Mouse (Mus musculus) ES-CJ7 (cell line): Measurements from ENCODE around the gene Atad5.
A peak's percentile ranks its signal among the peaks of the same experiment; 100 is the strongest.
"Not testable (repeated sequence)": the region's sequence is repeated elsewhere in the genome, so short reads cannot be mapped to it uniquely, and the experiment has no call there.

Experiments used
- DNase-seq: peaks from one replicate; pipeline ENCODE4 v3.0.0; 2011; ENCODE audit warnings: low read depth, low spot score

Atad5 gene

GRCm38 (mm10) chr11:80088917-80089816 lies at the start of gene Atad5:
Gene Atad5 (plus strand): TSS chr11:80089400.
- DNase-seq = peak; percentile 90

DNA sequence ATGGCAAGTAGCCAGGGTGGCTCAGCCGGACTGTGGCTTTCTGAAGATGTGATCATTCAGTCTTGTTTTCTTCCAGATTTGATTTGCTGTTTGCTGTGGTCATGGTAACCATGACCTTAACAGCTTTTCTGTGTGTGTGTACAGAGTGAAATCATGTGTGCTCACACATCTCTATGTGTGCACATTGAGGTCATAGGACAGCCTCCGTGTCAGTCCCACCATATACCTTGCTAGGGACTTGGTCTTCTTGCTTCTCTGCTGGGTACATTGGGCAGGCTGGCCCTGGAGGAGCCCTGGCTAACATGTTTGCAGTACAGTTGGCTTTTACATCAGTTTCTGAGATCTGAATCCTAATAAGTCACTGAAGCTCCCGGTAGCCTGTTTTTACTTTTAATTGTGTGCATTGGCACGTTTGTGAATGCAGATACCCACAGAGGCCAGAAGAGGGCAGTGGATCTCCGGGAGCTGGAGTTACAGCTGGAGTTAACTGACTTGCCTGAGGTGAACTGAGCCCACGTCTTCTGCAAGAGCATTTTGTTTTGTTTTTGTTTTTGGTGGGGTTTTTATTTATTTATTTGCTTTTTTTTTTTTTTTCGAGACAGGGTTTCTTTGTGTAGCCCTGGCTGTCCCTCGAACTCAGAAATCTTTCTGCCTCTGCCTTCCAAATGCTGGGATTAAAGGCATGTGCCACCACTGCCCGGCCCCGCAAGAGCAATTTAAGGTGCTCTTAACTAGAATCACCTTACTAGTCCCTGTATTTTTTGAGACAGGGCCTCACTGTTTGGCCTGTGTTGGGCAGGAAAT lies 46.4 kb upstream of the Atad5 start:
- peak; percentile 66 for DNase-seq

DNA sequence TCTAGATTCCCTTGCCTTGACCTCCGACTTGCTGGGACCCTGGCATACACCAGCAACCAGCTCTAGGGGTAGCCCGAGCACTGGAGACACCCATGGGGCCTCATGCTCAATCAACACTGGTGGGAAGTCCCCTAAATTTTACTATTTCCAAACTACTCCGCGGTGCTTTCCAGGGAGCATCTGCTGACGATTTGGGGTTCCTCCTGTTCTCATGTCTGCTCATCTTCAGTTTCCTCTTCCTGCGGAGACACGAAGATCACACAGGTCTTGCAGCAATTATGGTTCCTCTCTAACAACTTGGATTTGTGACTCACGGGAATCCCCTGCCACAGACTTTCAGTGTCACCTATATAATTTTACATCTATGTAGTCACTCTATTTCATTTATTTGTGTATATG lies 45.8 kb upstream of the Atad5 start:
- DNase-seq = no peak

DNA sequence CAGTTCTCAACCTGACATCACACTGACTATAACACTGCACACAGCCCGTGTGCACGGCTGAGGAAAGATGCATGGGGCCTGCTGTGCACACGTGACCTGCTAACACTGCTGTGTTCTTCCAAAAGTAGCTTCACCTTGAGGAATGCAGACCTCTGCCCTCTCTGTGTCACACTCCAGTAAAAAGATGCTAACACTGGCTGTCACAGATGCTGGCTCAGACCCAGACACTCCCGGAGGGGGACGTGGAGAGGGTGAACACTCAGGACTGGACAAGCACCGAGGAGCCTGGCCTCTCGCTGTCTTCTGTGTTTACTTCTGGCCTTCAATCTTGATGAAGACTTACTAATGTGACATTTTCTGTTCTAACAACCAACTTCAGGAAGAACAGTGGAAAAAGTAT lies 42.3 kb upstream of the Atad5 start:
- no peak for DNase-seq

GRCm38 (mm10) chr11:80050088-80050487 lies 39.1 kb upstream of the Atad5 start:
- no peak for DNase-seq

DNA sequence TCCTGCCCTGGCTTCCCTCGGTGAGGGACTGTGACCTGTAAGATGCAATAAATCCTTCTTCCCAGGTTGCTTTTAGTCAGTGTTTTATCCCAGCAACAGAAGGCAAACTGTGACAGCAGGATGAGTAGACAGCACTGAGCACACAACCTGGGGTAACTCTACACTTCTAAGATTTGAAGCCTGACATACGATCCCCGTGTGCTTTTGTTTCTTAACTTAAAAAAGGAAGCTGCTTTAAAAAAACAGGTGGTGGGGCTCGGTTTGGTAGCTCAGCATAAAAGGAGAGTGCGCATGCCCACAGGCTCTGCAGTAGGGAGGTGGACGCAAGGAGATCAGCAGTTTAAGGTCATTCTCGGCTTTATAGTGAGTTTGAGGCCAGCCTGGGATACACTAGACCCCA lies 36.7 kb upstream of the Atad5 start:
- no peak for DNase-seq

GRCm38 (mm10) chr11:80053171-80053570 lies 36.0 kb upstream of the Atad5 start:
- DNase-seq = no peak

DNA sequence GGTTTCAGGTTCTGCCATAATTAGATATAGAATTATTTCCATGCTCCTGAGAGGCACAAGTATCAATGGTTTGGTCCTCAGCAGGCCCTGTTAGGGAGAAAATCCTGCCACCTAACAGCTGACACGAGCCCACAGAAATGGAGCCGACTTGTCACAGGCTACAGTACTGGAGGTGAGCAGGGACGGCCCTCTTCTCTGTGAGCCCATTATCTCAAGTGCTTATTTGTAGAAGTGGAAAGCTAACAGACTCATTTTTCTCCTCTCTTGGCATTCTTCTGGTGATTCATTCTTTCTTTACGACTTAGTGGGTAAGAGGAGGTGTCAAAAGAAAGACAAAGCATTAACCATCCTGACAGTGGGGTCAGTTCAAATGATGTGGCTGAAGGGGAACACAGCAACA lies 34.5 kb upstream of the Atad5 start:
- no peak for DNase-seq

- no peak for DNase-seq
Observed at GRCm38 (mm10) chr11:80056141-80056540, 33.1 kb upstream of the Atad5 start.

DNA sequence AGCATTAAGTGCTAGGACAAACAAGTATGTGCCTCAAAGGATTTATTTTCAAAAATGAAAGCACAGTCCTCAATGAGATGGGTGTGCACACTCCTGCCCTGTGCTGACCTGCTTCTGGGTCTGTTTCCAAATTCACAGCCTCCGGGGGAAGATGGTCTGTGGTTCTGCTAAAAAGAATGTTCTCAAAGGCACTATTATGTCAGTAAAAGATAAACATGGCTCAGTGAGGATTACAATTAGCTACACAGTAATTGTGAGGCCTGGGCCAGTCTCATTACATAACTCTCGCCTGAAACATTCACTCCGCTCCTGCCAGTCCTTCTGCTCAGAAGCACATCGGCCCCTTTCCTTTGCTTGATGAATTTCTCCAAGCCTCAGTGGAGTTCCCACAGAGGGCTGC lies 27.0 kb upstream of the Atad5 start:
- no peak for DNase-seq

- not testable (repeated sequence) for DNase-seq
Observed at GRCm38 (mm10) chr11:80066373-80066772, 22.8 kb upstream of the Atad5 start.

DNA sequence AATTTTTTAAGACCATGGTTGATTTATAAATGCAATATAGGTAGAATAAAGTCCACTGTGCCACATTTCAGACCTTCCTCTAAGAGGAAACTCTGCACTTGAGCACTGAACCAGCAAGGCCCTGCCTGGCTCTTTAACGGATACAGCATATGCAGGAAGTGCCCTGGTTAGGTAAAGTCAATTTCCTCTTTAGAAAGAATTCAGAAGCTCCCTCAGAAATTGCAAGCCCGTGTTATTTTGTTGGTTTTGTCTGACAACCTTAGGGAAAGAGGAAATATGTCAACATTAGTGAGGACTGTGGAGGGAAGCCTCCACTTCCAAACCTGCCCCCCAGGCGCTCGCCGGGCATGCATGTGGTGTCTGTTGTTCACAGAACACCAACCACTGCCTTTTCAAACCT lies 21.6 kb upstream of the Atad5 start:
- no peak for DNase-seq

GRCm38 (mm10) chr11:80069815-80070214 lies 19.4 kb upstream of the Atad5 start:
- DNase-seq = no peak

DNA sequence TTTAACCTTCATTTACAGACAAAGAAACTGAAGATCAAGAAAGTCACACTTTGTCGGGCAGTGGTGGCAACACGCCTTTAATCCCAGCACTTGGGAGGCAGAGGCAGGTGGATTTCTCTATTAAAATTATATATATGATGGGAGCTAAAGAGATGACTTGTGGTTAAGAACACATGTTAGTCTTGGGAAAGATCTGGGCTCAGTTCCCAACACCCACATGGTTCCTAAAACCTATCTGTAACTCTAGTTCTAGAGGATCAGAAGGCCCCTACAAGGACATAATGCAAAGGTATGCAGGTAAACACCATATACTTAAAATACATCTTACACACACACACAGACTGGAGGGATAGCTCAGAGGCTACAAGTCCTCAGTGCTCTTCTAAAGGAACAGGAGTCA lies 18.2 kb upstream of the Atad5 start:
- no peak for DNase-seq

- DNase-seq = no peak
Observed at GRCm38 (mm10) chr11:80072365-80072764, 16.8 kb upstream of the Atad5 start.

- DNase-seq = no peak
Observed at GRCm38 (mm10) chr11:80075608-80076277, 13.5 kb upstream of the Atad5 start.

GRCm38 (mm10) chr11:80077784-80078545 lies 11.2 kb upstream of the Atad5 start:
- no peak for DNase-seq

DNA sequence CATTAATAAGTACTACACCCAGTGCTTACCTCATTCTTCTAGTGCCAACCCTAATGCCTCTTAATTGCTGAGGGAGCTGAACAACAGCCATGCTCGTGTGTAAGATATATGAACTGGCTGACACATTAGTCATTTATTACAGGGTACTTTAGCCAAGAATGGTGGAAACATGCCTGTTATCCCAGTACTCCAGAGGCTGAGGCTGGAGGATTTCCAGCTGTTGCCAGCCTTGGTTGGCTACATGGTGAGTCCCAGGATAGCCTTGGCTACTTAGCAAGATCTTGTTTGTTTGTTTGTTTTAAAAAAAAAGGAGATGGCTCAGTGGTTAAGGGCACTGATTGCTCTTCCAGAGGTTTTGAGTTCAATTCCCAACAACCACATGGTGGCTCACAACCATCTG lies 10.4 kb upstream of the Atad5 start:
- DNase-seq = no peak

DNA sequence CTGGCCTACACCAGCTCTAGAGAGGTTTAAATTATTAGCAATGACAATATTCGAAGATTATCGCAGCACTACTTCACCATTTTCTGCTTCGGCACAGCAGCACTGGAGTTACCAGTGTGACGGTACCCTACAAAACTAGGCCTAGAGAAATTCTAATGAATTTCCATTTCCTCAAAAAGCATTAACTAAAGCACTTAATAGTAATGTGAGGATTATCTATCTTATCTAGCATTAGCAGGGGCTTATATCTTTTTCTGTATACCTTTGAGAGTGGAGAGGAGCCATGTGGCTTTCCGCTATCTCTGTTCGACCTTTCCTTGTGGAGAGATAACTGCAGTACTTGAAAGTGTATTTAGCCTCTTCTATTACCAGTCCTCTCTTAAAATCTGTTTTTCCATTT lies 9.4 kb upstream of the Atad5 start:
- DNase-seq = no peak

GRCm38 (mm10) chr11:80080381-80080825 lies 8.8 kb upstream of the Atad5 start:
- DNase-seq = no peak
